Mouse (Mus musculus) heart, adult 2 months (tissue): Measurements from ENCODE around the gene 1600014C23Rik. TPM values are rescaled to one million over a fixed set of nuclear protein-coding genes. Genes with fewer than 3 reads are reported as not detected.

Experiments
- DNase-seq, 2 experiments: peaks; one replicate each; pipeline ENCODE4 v3.0.0; 2021
- H3K27ac ChIP-seq: fragments of 200-600 bp; 2 replicates; pipeline ENCODE4 v1.8.1; 2022
- H3K27me3 ChIP-seq: fragments of 200-500 bp; 2 replicates; pipeline ENCODE4 v1.6.1; 2012; ENCODE audit warnings: mild to moderate bottlenecking, low read length, inconsistent platforms, mixed read lengths; ENCODE audit not compliant: control insufficient read depth, insufficient read depth
- H3K36me3 ChIP-seq: fragments of 200-500 bp; 2 replicates; pipeline ENCODE4 v1.6.1; 2012; ENCODE audit warnings: low read length, inconsistent platforms; ENCODE audit not compliant: control insufficient read depth, insufficient read depth
- H3K4me1 ChIP-seq: fragments of 200-500 bp; 2 replicates; pipeline ENCODE4 v1.6.1; 2011; ENCODE audit warnings: low read length; ENCODE audit not compliant: control insufficient read depth, insufficient read depth
- H3K4me3 ChIP-seq: fragments of 200-600 bp; 2 replicates; pipeline ENCODE4 v1.8.1; 2022
- H3K79me2 ChIP-seq: fragments of 200-500 bp; replicated peaks from 2 replicates; pipeline ENCODE4 v1.6.1; 2012; ENCODE audit warnings: mild to moderate bottlenecking, inconsistent platforms, low read length, moderate library complexity, mixed read lengths; ENCODE audit not compliant: control insufficient read depth, insufficient read depth
- H3K9ac ChIP-seq: fragments of 200-500 bp; 2 replicates; pipeline ENCODE4 v1.6.1; 2012; ENCODE audit warnings: low read depth, mild to moderate bottlenecking, control low read depth, inconsistent platforms, low read length, mixed read lengths
- CTCF ChIP-seq: fragments of 200-600 bp; IDR thresholded peaks from 2 replicates; pipeline ENCODE4 v1.8.1; 2022; ENCODE audit warnings: antibody characterized with exemption, mild to moderate bottlenecking, moderate library complexity
- EP300 ChIP-seq: fragments of 200-500 bp; IDR thresholded peaks from 2 replicates; pipeline ENCODE4 v1.6.1; 2011; ENCODE audit warnings: low read depth, low read length, control low read depth; ENCODE audit not compliant: insufficient read depth
- POLR2A ChIP-seq: fragments of 200-500 bp; IDR thresholded peaks from 2 replicates; pipeline ENCODE4 v1.6.1; 2011; ENCODE audit warnings: mild to moderate bottlenecking, low read depth, low read length, control low read depth; ENCODE audit not compliant: insufficient read depth
- WGBS: fragments of 180-500 bp; shearing (Covaris S2); methylation state at CpG from one replicate; pipeline ENCODE4 v1.1.7; 2018; 5-methylcytosine and 5-hydroxymethylcytosine counted together
- intact Hi-C: fragments of 180-260 bp; cut with DNase I; formaldehyde crosslinking; loops from one replicate; pipeline ENCODE4 v1.15.1; 2025
- polyA plus RNA-seq: library from polyadenylated mRNA; depleted of rRNA; stranded (reverse); fragments of >200 nt; gene quantifications from 2 replicates; pipeline ENCODE4 v1.2.3, GENCODE M21; 2012
- total RNA-seq, 2 experiments: library from RNA; stranded (reverse); gene quantifications; 2 replicates each; pipeline ENCODE4 v1.2.3; 2021

The 1600014C23Rik gene
- total and polyA plus RNA-seq, 3 experiments, result 0.66 TPM; not detected in 2

DNA sequence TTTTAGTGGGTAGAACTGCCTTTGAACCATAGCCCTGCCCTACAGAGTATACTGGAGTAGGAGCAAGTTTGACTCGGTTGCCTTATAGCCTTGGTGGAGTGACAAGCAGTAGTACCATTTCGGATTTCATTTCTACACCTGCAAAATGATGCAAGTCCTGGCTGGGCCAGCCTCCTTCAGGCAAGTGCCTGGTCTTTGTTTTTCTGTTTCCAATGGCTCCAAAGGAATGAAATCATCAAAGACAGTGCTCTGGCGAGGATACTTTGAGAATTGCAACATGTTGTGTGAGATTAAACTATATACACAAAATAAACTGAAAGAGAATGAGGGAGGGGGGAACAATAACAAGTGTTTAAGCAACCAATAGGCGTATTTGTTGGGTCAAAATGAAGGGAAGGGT lies 43.6 kb downstream of the 1600014C23Rik start:
- DNase-seq, result no peak
- TF ChIP-seq CTCF, result no peak
- TF ChIP-seq EP300, result no peak
- TF ChIP-seq POLR2A, result no peak
- no peaks in the 10 kb centered on the region; the same call in 1 of the 2 replicates for H3K27me3 ChIP-seq
- no peak overlapping the region for H3K4me3 ChIP-seq
- H3K79me2 ChIP-seq, result peaks cover 8% of the 10 kb centered on the region
- WGBS, result 90% methylated on average over 4 of the region's 4 CpGs
- no peak overlapping the region for H3K27ac ChIP-seq
- H3K36me3 ChIP-seq, result no peaks in the 10 kb centered on the region
- intact Hi-C loops, result no loop called here
- H3K4me1 ChIP-seq, result peaks cover 13% of the 10 kb centered on the region
- H3K9ac ChIP-seq, result no peak overlapping the region

DNA sequence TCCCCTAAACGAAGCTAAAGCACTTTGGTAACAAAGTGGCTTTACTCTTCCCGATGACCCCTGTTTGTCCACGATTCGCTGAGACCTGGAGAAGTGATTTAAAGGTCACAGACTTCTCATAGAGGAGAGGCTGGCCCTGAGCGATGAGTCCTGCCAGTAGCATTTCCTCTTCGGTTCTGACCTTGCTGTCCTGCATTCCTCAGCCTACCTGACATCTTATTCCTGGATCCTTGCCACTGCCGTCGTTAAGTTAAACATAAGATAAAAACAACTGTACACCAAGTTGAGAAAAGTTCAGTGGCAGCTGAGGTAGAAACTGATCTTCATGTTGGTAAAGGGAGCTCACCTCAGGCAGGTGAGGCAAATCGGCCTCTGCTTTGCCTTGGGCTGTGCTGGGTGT lies 44.5 kb downstream of the 1600014C23Rik start:
- WGBS, result 41% methylated on average over 9 of the region's 9 CpGs
- H3K4me1 ChIP-seq, result peaks cover 9% of the 10 kb centered on the region
- peaks cover 8% of the 10 kb centered on the region for H3K79me2 ChIP-seq
- TF ChIP-seq POLR2A (no peak), CTCF (no peak), EP300 (no peak)
- DNase-seq, result no peak
- intact Hi-C loops, result no loop called here
- peak overlapping the region; percentile 20; the same call in 1 of the 2 replicates for H3K27ac ChIP-seq
- no peaks in the 10 kb centered on the region for H3K36me3 ChIP-seq
- no peak overlapping the region for H3K4me3 ChIP-seq
- H3K9ac ChIP-seq, result 0 out of 2 replicates have a peak overlapping the region, but pooled peaks have one; percentile 21
- no peaks in the 10 kb centered on the region; the same call in 1 of the 2 replicates for H3K27me3 ChIP-seq

DNA sequence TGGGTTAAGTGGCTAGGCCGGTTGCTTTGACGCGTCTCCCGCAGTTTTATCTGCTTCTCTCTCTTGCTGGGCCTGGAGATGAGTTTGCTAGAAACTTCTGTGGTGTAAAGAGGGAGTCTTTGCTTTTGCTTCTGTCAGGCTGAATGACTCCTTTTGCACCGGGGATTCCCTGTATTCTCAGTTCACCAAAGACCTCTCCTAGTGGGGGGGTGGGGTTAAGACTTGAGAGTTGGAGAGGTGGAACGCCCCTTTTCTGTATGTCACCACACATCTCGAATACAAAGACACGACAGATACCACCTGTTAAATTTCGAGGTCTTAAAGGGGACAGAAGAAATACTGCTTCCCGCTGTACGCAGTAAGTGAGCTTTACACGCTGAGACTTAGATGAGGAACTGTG lies 46.9 kb downstream of the 1600014C23Rik start, which contains the start of gene Tmem63b:
Tmem63b (minus strand) TSS at position 190 of the 400 bp plus-strand sequence.
- Histone ChIP-seq H3K4me3 (peak within 1 kb of the TSS; percentile 99), H3K27ac (peak within 1 kb of the TSS; percentile 92), H3K4me1 (peaks cover 9% of the 10 kb centered on the region), H3K9ac (peak within 1 kb of the TSS; percentile 91), H3K79me2 (peaks cover 8% of the 10 kb centered on the region), H3K36me3 (no peaks in the 10 kb centered on the region), H3K27me3 (no peaks in the 10 kb centered on the region; the same call in 1 of the 2 replicates)
- 6% methylated on average over 12 of the region's 12 CpGs for WGBS
- DNase-seq, result no peak
- TF ChIP-seq POLR2A (no peak), EP300 (no peak), CTCF (no peak)
- intact Hi-C loops, result no loop called here

DNA sequence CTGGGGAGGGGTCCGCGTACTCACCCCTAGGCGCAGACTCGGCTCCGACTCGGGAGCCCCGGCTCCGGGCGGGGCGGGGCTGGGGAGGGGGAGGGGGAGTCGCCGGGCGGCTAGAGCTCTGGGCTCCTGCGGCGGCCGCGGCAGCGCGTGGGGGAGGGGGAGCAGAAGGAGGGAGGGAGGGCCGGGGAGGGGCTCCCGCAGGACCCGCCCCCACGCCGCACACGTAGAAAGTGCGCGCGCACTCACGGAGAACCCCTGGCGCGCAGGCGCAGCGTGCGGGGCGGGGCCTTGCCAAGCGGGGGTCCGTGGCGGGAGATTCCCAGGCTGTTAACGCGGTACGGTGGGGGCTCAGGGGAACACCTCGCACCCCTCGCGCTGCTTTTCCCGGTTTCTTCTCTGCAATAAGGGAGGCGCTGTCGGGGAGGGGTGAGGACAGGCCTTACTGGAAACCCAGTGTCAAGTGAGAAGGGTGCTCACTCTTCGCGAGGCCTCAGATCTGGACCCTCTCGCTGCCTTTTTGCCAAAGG lies 47.5 kb downstream of the 1600014C23Rik start, which contains the start of gene Mrpl14:
Mrpl14 (plus strand) TSS at position 230 of the 527 bp plus-strand sequence.
- Histone ChIP-seq H3K27ac (peak within 1 kb of the TSS; percentile 92), H3K36me3 (no peaks in the 10 kb centered on the region), H3K4me1 (peaks cover 7% of the 10 kb centered on the region), H3K27me3 (no peaks in the 10 kb centered on the region; the same call in 1 of the 2 replicates), H3K79me2 (peaks cover 8% of the 10 kb centered on the region), H3K9ac (peak within 1 kb of the TSS; percentile 91), H3K4me3 (peak within 1 kb of the TSS; percentile 99)
- under 1% methylated on average over 49 of the region's 50 CpGs for WGBS
- DNase-seq, result peak; percentile 94 to 95
- intact Hi-C loops, result no loop called here
- TF ChIP-seq CTCF, result no peak
- peak; percentile 78 for TF ChIP-seq POLR2A

DNA sequence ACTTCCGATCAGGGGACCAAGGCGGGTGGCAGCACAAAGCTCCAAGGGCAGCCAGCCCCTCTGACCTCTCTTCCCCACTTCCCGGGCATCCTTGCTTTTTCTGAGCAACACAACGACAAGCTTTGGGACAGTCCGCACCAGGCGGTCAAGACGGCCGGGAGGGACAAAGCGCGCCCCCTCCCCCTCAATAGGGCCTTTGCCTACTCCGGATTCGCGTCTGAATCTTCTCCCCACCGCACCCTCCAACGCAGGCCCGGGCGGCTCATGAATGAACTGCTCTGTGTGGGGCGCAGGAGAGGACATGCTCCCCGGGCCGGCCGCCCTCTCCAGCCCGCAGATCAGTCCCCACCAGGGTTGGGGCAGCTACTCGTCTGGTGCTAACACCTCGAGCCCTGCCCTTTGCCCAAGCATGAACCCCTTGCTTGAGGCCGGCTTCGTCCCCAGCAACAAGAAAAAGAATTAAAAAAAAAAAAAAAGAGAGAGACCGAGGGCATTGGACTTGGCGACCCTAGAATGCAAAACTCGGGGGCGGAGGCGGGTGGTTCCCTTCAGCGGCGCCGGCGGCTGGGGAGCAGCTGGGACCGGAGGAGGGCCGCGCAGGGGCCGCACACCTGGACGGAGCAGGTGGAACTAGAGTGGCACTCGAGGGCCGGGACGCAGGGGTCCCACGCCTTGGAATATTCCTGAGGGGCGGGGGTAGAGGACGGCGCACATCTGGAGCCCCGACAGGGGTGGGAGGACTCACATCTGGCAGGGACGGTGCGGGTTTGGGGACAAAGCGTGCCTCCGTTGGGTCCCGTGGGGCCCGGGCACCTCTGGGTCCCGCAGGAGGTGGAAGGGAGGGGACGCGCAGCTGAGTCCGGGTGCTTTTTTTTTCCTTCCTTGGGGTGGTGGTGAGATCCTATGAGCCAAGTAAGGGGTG lies 48.2 kb downstream of the 1600014C23Rik start:
- intact Hi-C loops, result no loop called here
- peak; percentile 59 to 69 for DNase-seq

More for the DNA sequence above, 48.2 kb downstream of the 1600014C23Rik start:
- Histone ChIP-seq H3K4me3 (peak overlapping the region; percentile 99), H3K4me1 (peaks cover 7% of the 10 kb centered on the region), H3K27me3 (no peaks in the 10 kb centered on the region; the same call in 1 of the 2 replicates), H3K36me3 (no peaks in the 10 kb centered on the region), H3K79me2 (peaks cover 8% of the 10 kb centered on the region), H3K9ac (peak overlapping the region; percentile 91), H3K27ac (peak overlapping the region; percentile 92)
- no peak for TF ChIP-seq POLR2A
- peak; percentile 2; the same call in 1 of the 2 replicates for TF ChIP-seq CTCF
- TF ChIP-seq EP300, result no peak
- WGBS, result 2% methylated on average over 58 of the region's 58 CpGs
